Mouse (Mus musculus) midbrain, embryonic 12.5 days (tissue): ENCODE measurements around the gene Sfxn1. TPM values are rescaled to one million over a fixed set of nuclear protein-coding genes. Genes with fewer than 3 reads are reported as not detected.

Source experiments
- ATAC-seq: fragments of 200-750 bp; cut with Nextera tagmentation; 2 replicates; pipeline ENCODE4 v1.8.0; 2017; ENCODE audit warnings: low read depth, moderate TSS enrichment, moderate library complexity; ENCODE audit not compliant: low FRiP score
- H3K27ac ChIP-seq: fragments of 300-500 bp; sonication (generic); replicated peaks from 2 replicates; pipeline ENCODE4 v1.5.1; 2016; ENCODE audit warnings: mild to moderate bottlenecking
- H3K27me3 ChIP-seq: fragments of 300-500 bp; sonication (generic); 2 replicates; pipeline ENCODE4 v1.6.1; 2016; ENCODE audit warnings: mild to moderate bottlenecking
- H3K36me3 ChIP-seq: fragments of 300-500 bp; sonication (generic); 2 replicates; pipeline ENCODE4 v1.6.1; 2016
- H3K4me1 ChIP-seq: fragments of 300-500 bp; sonication (generic); 2 replicates; pipeline ENCODE4 v1.6.1; 2016
- H3K4me2 ChIP-seq: fragments of 300-500 bp; sonication (generic); replicated peaks from 2 replicates; pipeline ENCODE4 v1.6.1; 2016; ENCODE audit warnings: mild to moderate bottlenecking, moderate library complexity
- H3K4me3 ChIP-seq: fragments of 300-500 bp; sonication (generic); 2 replicates; pipeline ENCODE4 v1.5.1; 2016; ENCODE audit warnings: mild to moderate bottlenecking
- H3K9ac ChIP-seq: fragments of 300-500 bp; sonication (generic); replicated peaks from 2 replicates; pipeline ENCODE4 v1.6.1; 2016; ENCODE audit warnings: mild to moderate bottlenecking, moderate library complexity
- H3K9me3 ChIP-seq: fragments of 300-500 bp; sonication (generic); 2 replicates; pipeline ENCODE4 v1.6.1; 2016; ENCODE audit warnings: mild to moderate bottlenecking
- WGBS: fragments of 180-500 bp; shearing (Covaris S2); methylation state at CpG from one replicate; pipeline ENCODE4 v1.1.7; 2016; 5-methylcytosine and 5-hydroxymethylcytosine counted together
- polyA plus RNA-seq: library from polyadenylated mRNA; unstranded; fragments of >200 nt; fragmentation: Nextera tagmentation; extraction: Ambion mirVana; gene quantifications from 2 replicates; pipeline ENCODE4 v1.2.1, GENCODE M21; 2016

The Sfxn1 gene
- polyA plus RNA-seq, 1 experiment from 2014 or later = 73.8 TPM

DNA sequence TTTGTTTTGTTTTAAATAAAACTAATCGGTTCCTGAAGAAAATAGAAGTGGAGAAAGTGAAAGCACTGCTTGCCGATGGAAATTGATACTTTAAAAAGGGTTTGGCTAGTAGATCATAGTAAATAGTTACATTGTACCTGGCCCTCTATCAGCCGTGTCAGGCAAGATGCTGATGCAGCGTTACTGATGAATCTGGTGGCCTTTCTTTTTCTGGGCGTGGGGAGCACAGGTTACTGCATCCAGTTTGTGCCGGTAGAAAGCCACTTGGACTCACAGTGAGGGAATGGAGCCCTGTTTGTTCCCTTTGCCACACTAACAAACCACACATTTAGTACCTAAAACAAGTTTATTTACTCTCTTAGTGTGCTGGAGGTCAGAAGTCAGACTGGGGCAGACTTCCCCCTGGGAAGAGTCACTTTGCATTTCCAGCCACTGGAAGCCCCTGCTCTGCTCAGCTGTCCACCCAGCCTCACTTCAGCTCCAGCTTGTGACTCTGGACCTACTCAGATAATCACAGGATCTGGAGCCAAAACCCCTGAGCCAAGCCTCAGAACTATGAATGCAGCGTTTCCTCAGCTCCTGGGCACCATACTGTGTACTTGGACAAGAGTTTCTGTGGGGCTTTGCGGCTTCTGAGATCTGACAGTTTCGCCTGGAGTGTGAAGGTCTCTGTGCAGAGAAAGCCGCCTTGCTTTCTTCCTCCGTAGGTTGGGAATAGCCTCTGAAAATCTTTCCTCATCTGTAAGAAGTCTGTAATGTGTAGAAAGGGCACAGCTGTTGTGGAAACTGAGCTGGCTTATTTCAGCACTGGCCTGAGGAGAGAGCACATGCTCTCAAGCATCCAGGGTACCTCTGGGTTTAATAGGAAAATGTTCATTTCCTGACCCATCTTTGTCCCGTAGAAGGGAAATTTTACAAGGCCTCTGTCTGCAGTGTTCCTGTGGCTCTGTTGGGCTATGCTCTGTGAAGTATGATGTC is 8.4 kb downstream of the Sfxn1 start:
- H3K4me3 ChIP-seq = no peak overlapping the region
- no peak overlapping the region for H3K9ac ChIP-seq
- H3K27ac ChIP-seq = no peak overlapping the region
- 0 out of 2 replicates have a peak, but pooled peaks cover 3% of the 10 kb centered on the region for H3K4me1 ChIP-seq
- H3K9me3 ChIP-seq = no peaks in the 10 kb centered on the region
- no peak overlapping the region for H3K4me2 ChIP-seq
- WGBS = 82% methylated on average over 12 of the region's 12 CpGs
- 0 out of 2 replicates have a peak, but pooled peaks cover 2% of the 10 kb centered on the region for H3K36me3 ChIP-seq
- H3K27me3 ChIP-seq = no peaks in the 10 kb centered on the region
- ATAC-seq = no peak

DNA sequence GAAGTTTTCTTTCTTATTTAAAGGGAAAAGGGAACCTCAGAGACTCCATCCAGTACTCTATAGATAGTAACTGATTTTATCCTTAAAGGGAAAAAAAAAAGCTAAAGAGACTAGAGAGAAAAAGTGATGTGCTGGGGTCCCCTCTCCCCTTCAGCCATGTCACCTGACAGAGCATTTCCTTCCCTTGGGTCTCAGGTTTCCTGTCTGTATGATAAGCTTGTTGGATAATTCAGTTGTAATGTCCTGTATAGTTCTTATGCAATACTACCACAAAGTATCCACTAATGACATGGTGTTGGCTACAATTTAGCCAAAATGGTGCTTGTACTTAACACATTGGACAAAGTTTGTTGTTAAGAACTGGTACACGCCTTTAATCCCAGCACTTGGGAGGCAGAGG is 9.1 kb downstream of the Sfxn1 start:
- H3K4me2 ChIP-seq = no peak overlapping the region
- peaks cover 9% of the 10 kb centered on the region for H3K36me3 ChIP-seq
- H3K27ac ChIP-seq = no peak overlapping the region
- no peaks in the 10 kb centered on the region for H3K9me3 ChIP-seq
- 100% methylated on average over 1 of the region's 1 CpGs for WGBS
- ATAC-seq = no peak
- no peaks in the 10 kb centered on the region for H3K27me3 ChIP-seq
- H3K4me1 ChIP-seq = 0 out of 2 replicates have a peak, but pooled peaks cover 3% of the 10 kb centered on the region
- H3K4me3 ChIP-seq = no peak overlapping the region
- no peak overlapping the region for H3K9ac ChIP-seq

DNA sequence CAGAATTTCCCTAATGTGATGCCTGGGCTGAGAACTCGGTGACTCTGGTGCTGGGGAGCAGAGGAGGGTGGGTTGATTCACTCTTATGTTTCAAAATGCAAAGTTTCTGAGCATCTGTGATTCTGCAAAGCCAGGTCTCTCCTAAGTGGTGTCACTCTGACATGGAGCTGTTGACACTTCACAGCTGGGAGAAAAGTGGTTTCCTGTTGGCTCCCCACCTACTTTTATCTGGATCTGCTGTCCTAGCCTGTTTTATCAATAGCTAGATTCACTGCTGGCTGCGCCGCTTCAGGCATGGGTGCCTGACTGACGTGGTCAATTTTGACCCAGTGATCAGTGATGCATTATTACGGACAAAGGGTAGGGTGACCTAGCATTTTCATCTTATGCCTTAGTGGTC is 11.3 kb downstream of the Sfxn1 start:
- no peak overlapping the region for H3K9ac ChIP-seq
- H3K36me3 ChIP-seq = peaks cover 28% of the 10 kb centered on the region
- H3K27me3 ChIP-seq = no peaks in the 10 kb centered on the region
- 75% methylated on average over 5 of the region's 5 CpGs for WGBS
- no peaks in the 10 kb centered on the region for H3K4me1 ChIP-seq
- no peaks in the 10 kb centered on the region for H3K9me3 ChIP-seq
- ATAC-seq = no peak
- no peak overlapping the region for H3K4me2 ChIP-seq
- no peak overlapping the region for H3K4me3 ChIP-seq
- H3K27ac ChIP-seq = no peak overlapping the region

DNA sequence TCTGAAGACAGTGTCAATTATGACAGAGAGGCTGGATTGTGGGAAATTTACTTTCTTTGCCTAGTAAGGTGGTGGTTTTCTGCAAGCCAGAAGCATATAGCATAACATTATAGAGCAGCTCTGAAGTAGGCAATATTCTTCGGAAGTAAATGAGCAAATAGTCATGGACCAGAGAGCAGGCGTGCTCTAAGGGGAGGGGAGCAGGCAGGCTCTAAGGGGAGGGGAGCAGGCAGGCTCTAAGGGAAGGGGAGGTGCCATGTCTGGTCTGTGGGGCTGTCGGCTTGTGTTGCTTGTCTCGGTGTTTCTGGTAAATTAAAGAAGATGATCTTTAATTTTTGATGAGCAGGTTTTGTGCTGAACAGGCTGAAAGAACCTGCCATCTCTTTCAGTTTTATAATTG is 12.5 kb downstream of the Sfxn1 start:
- Histone ChIP-seq H3K9ac (no peak overlapping the region), H3K36me3 (peaks cover 39% of the 10 kb centered on the region), H3K27ac (no peak overlapping the region), H3K4me1 (no peaks in the 10 kb centered on the region), H3K9me3 (no peaks in the 10 kb centered on the region), H3K4me2 (no peak overlapping the region), H3K4me3 (no peak overlapping the region), H3K27me3 (no peaks in the 10 kb centered on the region)
- 49% methylated on average over 4 of the region's 4 CpGs for WGBS
- no peak for ATAC-seq

DNA sequence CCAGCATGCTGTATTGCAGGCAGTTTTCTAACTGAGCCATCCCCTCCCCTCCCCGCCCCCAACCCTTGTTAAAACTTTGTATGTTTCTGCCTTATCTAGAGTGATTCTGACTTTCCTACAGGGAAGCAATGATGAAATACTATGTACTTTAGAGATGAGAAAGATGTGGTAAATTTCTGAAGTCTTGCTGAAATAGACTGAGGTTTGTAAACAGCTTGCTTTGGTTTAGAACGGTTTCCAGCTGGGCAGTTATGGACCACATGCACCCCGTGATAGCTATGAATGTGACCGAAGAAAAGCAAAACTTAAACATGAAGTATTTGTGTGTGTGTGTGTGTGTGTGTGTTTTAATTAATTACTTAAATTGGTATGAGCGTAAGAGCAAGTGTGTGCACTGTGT is 13.2 kb downstream of the Sfxn1 start:
- no peaks in the 10 kb centered on the region for H3K27me3 ChIP-seq
- ATAC-seq = no peak
- no peak overlapping the region for H3K4me3 ChIP-seq
- H3K27ac ChIP-seq = no peak overlapping the region
- H3K4me2 ChIP-seq = no peak overlapping the region
- no peaks in the 10 kb centered on the region for H3K4me1 ChIP-seq
- no peak overlapping the region for H3K9ac ChIP-seq
- H3K36me3 ChIP-seq = peaks cover 46% of the 10 kb centered on the region
- 91% methylated on average over 5 of the region's 5 CpGs for WGBS
- H3K9me3 ChIP-seq = no peaks in the 10 kb centered on the region

DNA sequence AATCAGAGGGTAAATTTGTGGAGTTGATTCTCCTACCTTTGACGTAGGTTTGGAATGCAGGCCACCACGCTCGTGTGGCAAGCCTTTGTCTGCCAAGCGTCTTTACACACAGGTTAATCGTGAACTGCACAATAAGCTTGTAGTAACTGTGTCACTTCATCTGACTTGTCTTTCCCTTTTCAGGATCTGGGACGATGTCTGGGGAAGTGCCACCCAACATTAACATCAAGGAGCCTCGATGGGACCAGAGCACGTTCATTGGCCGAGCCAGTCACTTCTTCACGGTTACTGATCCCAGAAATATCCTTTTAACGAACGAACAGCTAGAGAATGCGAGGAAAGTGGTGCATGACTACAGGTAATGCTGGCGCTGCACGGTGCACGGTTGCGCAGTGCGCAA is 13.6 kb downstream of the Sfxn1 start:
- Histone ChIP-seq H3K27ac (no peak overlapping the region), H3K4me3 (no peak overlapping the region), H3K4me1 (no peaks in the 10 kb centered on the region), H3K27me3 (no peaks in the 10 kb centered on the region), H3K36me3 (peaks cover 48% of the 10 kb centered on the region), H3K9ac (no peak overlapping the region), H3K9me3 (no peaks in the 10 kb centered on the region), H3K4me2 (no peak overlapping the region)
- ATAC-seq = no peak
- 95% methylated on average over 18 of the region's 18 CpGs for WGBS

DNA sequence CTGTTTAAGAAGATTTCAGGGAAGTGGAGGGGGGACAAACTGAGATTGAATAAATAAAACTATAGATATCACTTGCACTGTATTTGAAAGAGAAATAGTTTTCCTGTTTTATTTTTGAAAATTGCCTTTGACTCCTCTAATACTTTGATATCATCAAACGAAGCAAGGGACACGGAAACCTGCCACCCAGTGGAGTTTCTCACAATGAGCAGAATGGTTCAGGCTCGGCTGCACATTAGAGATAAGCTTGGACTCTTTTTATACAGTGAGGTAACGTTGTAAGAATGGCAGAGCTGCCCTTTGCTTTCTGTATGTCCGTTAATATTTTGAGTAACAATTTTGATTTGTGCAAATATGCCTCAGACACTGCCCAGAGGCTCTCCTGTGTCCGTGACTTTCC is 20.1 kb downstream of the Sfxn1 start:
- H3K4me2 ChIP-seq = no peak overlapping the region
- no peaks in the 10 kb centered on the region for H3K9me3 ChIP-seq
- ATAC-seq = no peak
- H3K36me3 ChIP-seq = peaks cover 83% of the 10 kb centered on the region
- no peaks in the 10 kb centered on the region for H3K4me1 ChIP-seq
- no peak overlapping the region for H3K9ac ChIP-seq
- H3K27ac ChIP-seq = no peak overlapping the region
- H3K4me3 ChIP-seq = no peak overlapping the region
- H3K27me3 ChIP-seq = no peaks in the 10 kb centered on the region
- WGBS = 90% methylated on average over 6 of the region's 6 CpGs

DNA sequence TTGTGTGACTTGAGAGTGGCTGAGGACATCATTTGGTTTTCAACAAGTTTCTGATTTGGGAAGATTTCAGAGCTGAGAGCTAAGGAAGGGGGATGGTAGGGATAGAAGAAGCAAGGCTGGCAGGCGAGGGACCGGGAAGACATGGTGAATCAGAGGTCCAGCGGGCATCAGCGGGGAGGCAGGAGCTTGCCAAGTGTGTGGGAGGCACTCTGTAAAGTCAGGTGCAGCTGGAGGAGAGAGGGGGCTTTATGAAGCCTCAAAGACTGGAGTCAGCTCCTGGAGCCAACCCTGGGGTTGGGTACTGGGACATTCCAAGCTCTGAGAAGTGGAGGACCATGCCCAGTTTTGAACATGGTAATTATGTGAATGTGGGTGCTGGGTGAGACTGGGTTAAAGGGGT is 22.7 kb downstream of the Sfxn1 start:
- Histone ChIP-seq H3K9me3 (no peaks in the 10 kb centered on the region), H3K4me3 (no peak overlapping the region), H3K27ac (no peak overlapping the region), H3K27me3 (no peaks in the 10 kb centered on the region), H3K4me2 (no peak overlapping the region), H3K4me1 (peaks cover under 1% of the 10 kb centered on the region; the same call in 1 of the 2 replicates), H3K36me3 (peaks cover 74% of the 10 kb centered on the region), H3K9ac (no peak overlapping the region)
- no peak for ATAC-seq
- 90% methylated on average over 4 of the region's 4 CpGs for WGBS

DNA sequence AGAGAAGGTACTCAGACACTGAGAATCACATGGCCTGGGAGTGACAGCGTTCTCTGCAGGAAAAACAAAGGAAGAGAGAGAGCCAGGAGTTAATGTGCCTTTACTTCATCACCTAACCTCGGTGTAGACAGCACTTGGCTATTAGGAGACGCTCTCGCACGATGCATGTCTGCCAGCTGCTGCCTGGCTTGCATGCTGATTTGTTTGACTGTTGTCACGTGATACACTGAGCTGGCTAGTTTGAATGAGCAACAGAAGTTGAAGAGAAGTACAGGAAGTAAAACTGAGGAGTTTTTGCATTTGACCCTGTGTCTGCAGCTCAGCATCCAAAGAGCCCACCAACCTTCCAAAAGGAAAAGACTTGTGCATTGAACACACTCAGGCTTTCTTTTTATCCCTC is 23.3 kb downstream of the Sfxn1 start:
- peaks cover 71% of the 10 kb centered on the region for H3K36me3 ChIP-seq
- no peak for ATAC-seq
- H3K4me3 ChIP-seq = no peak overlapping the region
- H3K27ac ChIP-seq = no peak overlapping the region
- H3K4me1 ChIP-seq = peaks cover 6% of the 10 kb centered on the region; the same call in 1 of the 2 replicates
- H3K9ac ChIP-seq = no peak overlapping the region
- no peaks in the 10 kb centered on the region for H3K9me3 ChIP-seq
- WGBS = 83% methylated on average over 6 of the region's 6 CpGs
- no peaks in the 10 kb centered on the region for H3K27me3 ChIP-seq
- H3K4me2 ChIP-seq = no peak overlapping the region

DNA sequence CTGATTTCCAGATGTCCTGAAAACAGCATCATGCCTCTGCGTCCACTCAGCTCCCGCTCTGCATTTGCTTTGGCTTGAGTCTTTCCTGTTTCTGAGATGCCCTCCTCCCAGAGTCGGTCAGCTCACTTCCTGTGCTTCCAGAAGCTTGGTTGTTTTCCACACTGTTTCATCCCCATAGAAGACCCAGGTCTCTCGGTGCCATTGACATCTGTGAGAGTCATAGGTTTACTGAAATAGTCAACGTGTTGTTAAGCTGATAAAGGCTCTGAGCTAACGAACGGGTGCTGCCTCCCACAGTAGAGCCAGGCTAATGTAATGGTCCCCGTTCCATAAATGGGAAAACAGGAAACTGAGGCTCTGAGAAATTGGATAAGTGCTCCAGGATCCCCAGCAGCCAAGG is 24.1 kb downstream of the Sfxn1 start:
- no peak overlapping the region for H3K4me3 ChIP-seq
- peaks cover 69% of the 10 kb centered on the region for H3K36me3 ChIP-seq
- no peak overlapping the region for H3K9ac ChIP-seq
- no peaks in the 10 kb centered on the region for H3K27me3 ChIP-seq
- WGBS = 92% methylated on average over 8 of the region's 8 CpGs
- no peak overlapping the region for H3K4me2 ChIP-seq
- H3K27ac ChIP-seq = no peak overlapping the region
- ATAC-seq = no peak
- H3K4me1 ChIP-seq = peaks cover 7% of the 10 kb centered on the region; the same call in 1 of the 2 replicates
- H3K9me3 ChIP-seq = no peaks in the 10 kb centered on the region

DNA sequence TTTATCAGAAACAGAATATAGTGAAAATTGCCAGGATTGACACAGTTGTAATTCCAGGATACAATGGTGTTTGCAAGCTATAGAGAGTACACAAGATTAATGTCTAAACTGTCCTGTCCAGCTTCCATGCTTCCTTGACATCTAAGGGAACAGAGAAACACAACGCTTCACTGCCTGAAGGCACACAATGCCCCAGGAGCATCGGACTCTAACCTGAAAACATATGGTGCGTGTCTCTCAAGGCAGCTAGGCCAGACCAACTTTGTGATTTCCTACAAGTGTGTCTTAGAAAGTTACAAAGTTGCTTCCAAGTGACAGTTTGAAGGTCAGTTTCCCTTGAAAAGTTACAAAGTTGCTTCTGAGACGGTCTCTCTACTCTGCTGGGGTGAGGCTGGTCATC is 25.6 kb downstream of the Sfxn1 start:
- Histone ChIP-seq H3K9me3 (no peaks in the 10 kb centered on the region), H3K4me1 (peaks cover 7% of the 10 kb centered on the region; the same call in 1 of the 2 replicates), H3K9ac (no peak overlapping the region), H3K27ac (no peak overlapping the region), H3K27me3 (no peaks in the 10 kb centered on the region), H3K4me3 (no peak overlapping the region), H3K36me3 (peaks cover 58% of the 10 kb centered on the region), H3K4me2 (no peak overlapping the region)
- 93% methylated on average over 4 of the region's 4 CpGs for WGBS
- ATAC-seq = no peak

DNA sequence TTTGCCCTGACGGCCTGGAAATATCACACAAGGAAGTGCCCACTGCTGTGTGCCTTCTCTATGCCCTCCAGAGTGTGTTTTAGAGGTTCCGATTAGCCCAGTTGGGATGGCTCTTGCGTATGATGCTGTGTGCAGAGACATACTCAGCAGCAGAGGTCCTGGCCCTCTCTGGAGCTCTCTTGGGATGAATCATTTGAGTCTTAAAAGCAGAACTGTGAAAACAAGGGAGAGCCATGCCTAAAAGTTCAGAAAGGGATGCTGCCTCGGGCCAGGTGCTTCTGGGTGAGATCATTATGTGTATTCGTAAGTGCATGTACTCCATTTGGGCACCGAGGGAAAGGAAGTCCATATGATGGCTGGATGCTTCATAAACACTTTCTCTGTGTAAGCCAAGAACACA is 26.1 kb downstream of the Sfxn1 start:
- Histone ChIP-seq H3K4me3 (no peak overlapping the region), H3K9ac (no peak overlapping the region), H3K9me3 (no peaks in the 10 kb centered on the region), H3K4me2 (no peak overlapping the region), H3K4me1 (peaks cover 7% of the 10 kb centered on the region; the same call in 1 of the 2 replicates), H3K36me3 (peaks cover 52% of the 10 kb centered on the region), H3K27ac (no peak overlapping the region), H3K27me3 (no peaks in the 10 kb centered on the region)
- 93% methylated on average over 6 of the region's 6 CpGs for WGBS
- no peak for ATAC-seq
